Comparison of ENCODE assay signal across 20 mouse cellular contexts in genomic region chr8:90898578-90898977, GRCm38 (mm10).
DNase-seq lines count a peak whose midpoint lies in the region; TF ChIP-seq lines count a peak whose summit lies in the region.
"Had no signal": no experiment of that assay in that cellular context is flagged by ENCODE, and none has a peak within 500 bp of the region (broad histone marks: within the 10 kb centered on the region; RNA-seq: fewer than 3 reads in every experiment).

No protein-coding gene starts in this region.

- 19% methylated on average over 6 of the region's 6 CpGs for WGBS in lung, adult 2 months

- H3K4me1 ChIP-seq in lung, adult 2 months (ENCODE audit: control insufficient read depth, insufficient read depth, low read length): peaks cover 8% of the 10 kb centered on the region
- H3K4me1 ChIP-seq: hindbrain, embryonic 15.5 days had no signal

- no peak for TF ChIP-seq POLR2A in lung, adult 2 months (IDR thresholded peaks at IDR 0.05; ENCODE audit: borderline replicate concordance, extremely low read depth, low read depth, low read length)

- DNase-seq in embryo, embryonic 10 days (ENCODE audit: low spot score): peak; percentile 35
- no peak for DNase-seq in embryo, embryonic 10.5 days (ENCODE audit: low spot score)
- peak; percentile 53 to 77 for DNase-seq in lung, adult 18-20 months
- DNase-seq in lung, adult 2 months: no peak
- peak; percentile 68 for DNase-seq in lung, postnatal 10 days
- DNase-seq in yolk sac, embryonic 10.5 days (ENCODE audit: low spot score): peak; percentile 27
- DNase-seq in right cerebral cortex, adult 2 months (ENCODE audit: low spot score in 2 of 2): no peak
- DNase-seq in kidney, postnatal 14 days: no peak
- DNase-seq: cerebellum, adult 8-10 months; gastrocnemius, postnatal 25 days; heart, postnatal 14 days; kidney, adult 18-20 months; layer of hippocampus, postnatal 36 days; left cerebral cortex, postnatal 4 days; liver, postnatal 0 days; right cerebral cortex, postnatal 4 days; thymus, adult 2 months had no signal

- no peak overlapping the region for H3K4me3 ChIP-seq in lung, adult 2 months (replicated peaks; ENCODE audit: extremely low read depth, low read depth, low read length)
- H3K4me3 ChIP-seq: hindbrain, embryonic 15.5 days; layer of hippocampus, adult 2 months; neural tube, embryonic 15.5 days had no signal

- TF ChIP-seq CTCF in lung, adult 2 months (IDR thresholded peaks at IDR 0.05; ENCODE audit: insufficient read depth, low read length): no peak

Comparison
In these comparisons a context has a peak if more than half of its experiments do, and no peak if none do; other contexts are left out.
1. DNase-seq: peak in embryo, embryonic 10 days (single experiment), lung, adult 18-20 months (2 of 2), lung, postnatal 10 days (single experiment) and yolk sac, embryonic 10.5 days (single experiment); none in embryo, embryonic 10.5 days (single experiment), lung, adult 2 months (single experiment), right cerebral cortex, adult 2 months (0 of 2) and kidney, postnatal 14 days (single experiment).